In the genomic region with DNA sequence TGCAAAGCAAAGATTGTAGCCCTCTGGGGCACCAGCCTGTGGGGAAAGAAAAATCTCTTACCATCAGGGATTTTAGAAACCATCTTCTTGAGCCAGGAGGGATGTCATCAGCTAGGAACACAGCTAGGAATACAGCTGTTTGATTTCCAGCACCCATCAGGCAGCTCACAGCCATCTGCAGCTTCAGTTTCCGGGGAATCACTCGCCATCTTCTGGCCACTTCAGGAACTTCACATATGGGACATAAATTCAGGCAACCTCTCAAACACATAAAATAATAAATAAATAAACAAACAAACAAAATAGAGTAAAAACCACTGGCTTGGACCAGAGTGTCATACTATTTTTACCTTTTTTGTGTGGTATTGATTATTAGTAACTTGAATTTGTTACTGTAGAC, we compare ENCODE assay signal across 9 mouse cellular contexts. TPM values are rescaled to one million over a fixed set of nuclear protein-coding genes. Genes with fewer than 3 reads are reported as not detected.
DNase-seq lines count a peak whose midpoint lies in the region; ATAC-seq lines count a peak whose summit lies in the region.
"Had no signal": no experiment of that assay in that cellular context is flagged by ENCODE, and none has a peak within 500 bp of the region (broad histone marks: within the 10 kb centered on the region; RNA-seq: fewer than 3 reads in every experiment).

No protein-coding gene starts in this region.

- H3K27me3 ChIP-seq in kidney, embryonic 14.5 days (ENCODE audit: control insufficient read depth, insufficient read depth, low read length) = no peaks in the 10 kb centered on the region
- H3K27me3 ChIP-seq in limb, embryonic 10.5 days (ENCODE audit: low read depth, poor library complexity, severe bottlenecking) = no peaks in the 10 kb centered on the region
- H3K27me3 ChIP-seq: heart, embryonic 15.5 days had no signal

- no peak overlapping the region for H3K4me2 ChIP-seq in kidney, embryonic 14.5 days (replicated peaks; ENCODE audit: low read depth, low read length)
- H3K4me2 ChIP-seq: heart, embryonic 15.5 days had no signal

- H3K9me3 ChIP-seq in kidney, embryonic 14.5 days (ENCODE audit: control insufficient read depth, low read length) = no peaks in the 10 kb centered on the region
- no peaks in the 10 kb centered on the region for H3K9me3 ChIP-seq in limb, embryonic 10.5 days (replicated peaks)
- H3K9me3 ChIP-seq: heart, embryonic 15.5 days had no signal

- no peaks in the 10 kb centered on the region for H3K4me1 ChIP-seq in kidney, embryonic 14.5 days (ENCODE audit: control insufficient read depth, insufficient read depth, low read length)
- H3K4me1 ChIP-seq in limb, embryonic 10.5 days = peaks cover 20% of the 10 kb centered on the region

- H3K27ac ChIP-seq in kidney, embryonic 14.5 days (ENCODE audit: low read depth, low read length) = no peak overlapping the region
- no peak overlapping the region for H3K27ac ChIP-seq in limb, embryonic 10.5 days
- H3K27ac ChIP-seq: heart, embryonic 15.5 days had no signal

- H3K9ac ChIP-seq in kidney, embryonic 14.5 days (ENCODE audit: low read depth, low read length) = no peak overlapping the region
- H3K9ac ChIP-seq: heart, embryonic 15.5 days had no signal

- WGBS in kidney, embryonic 14.5 days = 26% methylated on average over 2 of the region's 2 CpGs
- WGBS in limb, embryonic 10.5 days = 25% methylated on average over 2 of the region's 2 CpGs

- H3K36me3 ChIP-seq in kidney, embryonic 14.5 days (ENCODE audit: control insufficient read depth, insufficient read depth, low read length) = no peaks in the 10 kb centered on the region
- no peaks in the 10 kb centered on the region for H3K36me3 ChIP-seq in limb, embryonic 10.5 days
- H3K36me3 ChIP-seq: heart, embryonic 15.5 days had no signal

- DNase-seq in adrenal gland, adult 18-20 months (ENCODE audit: low spot score in 2 of 2) = peak; percentile 33 to 47
- DNase-seq in adrenal gland, postnatal 4 days (ENCODE audit: low spot score in 2 of 2) = no peak
- peak; percentile 43 for DNase-seq in kidney, adult 18-20 months
- peak; percentile 78 for DNase-seq in R1 (ENCODE audit: low read depth, low spot score)
- peak; percentile 60 for DNase-seq in limb, embryonic 10.5 days (ENCODE audit: low spot score)
- peak; percentile 15 to 62 for DNase-seq in spleen, postnatal 14 days (ENCODE audit: low spot score in 2 of 2)
- no peak for DNase-seq in urinary bladder, postnatal 10 days (ENCODE audit: low spot score)

- no peak for ATAC-seq in kidney, embryonic 14.5 days (ENCODE audit: low FRiP score, low TSS enrichment)

- no peak overlapping the region for H3K4me3 ChIP-seq in kidney, embryonic 14.5 days (ENCODE audit: low read length)
- H3K4me3 ChIP-seq in limb, embryonic 10.5 days = no peak overlapping the region
- H3K4me3 ChIP-seq: heart, embryonic 15.5 days had no signal

RNA-seq across cellular contexts. Expression of gene Stk38, which starts 7.8 kb away (rescaled TPM):
- 10 to 100 TPM; 49.2 to 49.9 TPM for total RNA-seq in adrenal gland, adult 18-20 months (2021)
- total RNA-seq in adrenal gland, postnatal 4 days (2021) = 10 to 100 TPM; 90.2 to 94.9 TPM
- polyA plus RNA-seq in kidney, embryonic 14.5 days (2014; fragmentation: Nextera tagmentation; extraction: Ambion mirVana) = 65.5 and 101 TPM in 2 replicates
- polyA plus RNA-seq in limb, embryonic 10.5 days (2016; fragmentation: Nextera tagmentation; extraction: Ambion mirVana) = 116 and 131 TPM in 2 replicates

RNA-seq across cellular contexts. Expression of gene Srsf3, which starts 16.8 kb away (rescaled TPM):
- total RNA-seq in adrenal gland, adult 18-20 months (2021) = 100 to 1,000 TPM; 113 to 119 TPM
- 100 to 1,000 TPM; 235 to 271 TPM for total RNA-seq in adrenal gland, postnatal 4 days (2021)
- 691 and 760 TPM in 2 replicates for polyA plus RNA-seq in kidney, embryonic 14.5 days (2014; fragmentation: Nextera tagmentation; extraction: Ambion mirVana)
- 820 and 832 TPM in 2 replicates for polyA plus RNA-seq in limb, embryonic 10.5 days (2016; fragmentation: Nextera tagmentation; extraction: Ambion mirVana)

Comparison
In these comparisons a context has a peak if more than half of its experiments do, and no peak if none do; other contexts are left out.
1. DNase-seq: peak in adrenal gland, adult 18-20 months (2 of 2), kidney, adult 18-20 months (single experiment), R1 (single experiment), limb, embryonic 10.5 days (single experiment) and spleen, postnatal 14 days (2 of 2); none in adrenal gland, postnatal 4 days (0 of 2) and urinary bladder, postnatal 10 days (single experiment).